ENCODE assay signal across 16 mouse cellular contexts in the genomic region with DNA sequence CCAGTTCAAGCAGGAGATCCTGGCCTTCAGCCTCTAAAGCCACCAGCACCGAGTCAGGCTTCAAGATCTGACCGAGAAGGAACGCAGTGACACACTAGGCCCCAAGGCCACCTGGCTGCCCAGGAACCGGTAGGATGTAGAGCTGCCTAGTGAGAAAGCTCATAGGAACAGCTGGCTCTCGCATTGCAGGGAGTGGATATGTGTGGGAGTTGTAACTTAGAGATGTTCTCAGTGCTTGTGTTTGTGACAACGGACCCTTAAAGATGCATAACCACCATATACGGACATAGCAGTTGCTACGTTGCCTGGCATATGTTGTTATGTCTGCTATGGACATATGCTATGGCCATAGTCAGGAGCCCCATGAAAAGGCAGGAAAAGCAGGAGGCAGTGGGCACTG. TPM values are rescaled to one million over a fixed set of nuclear protein-coding genes. Genes with fewer than 3 reads are reported as not detected.
"Had no signal": no experiment of that assay in that cellular context is flagged by ENCODE, and none has a peak within 500 bp of the region (broad histone marks: within the 10 kb centered on the region; RNA-seq: fewer than 3 reads in every experiment).

No protein-coding gene starts in this region.

- H3K27ac ChIP-seq: midbrain, embryonic 10.5 days; midbrain, embryonic 12.5 days; neural tube, embryonic 13.5 days; neural tube, embryonic 15.5 days had no signal

- ATAC-seq: midbrain, embryonic 16.5 days had no signal

- DNase-seq: midbrain, embryonic 14.5 days; retina, postnatal 1 day; right cerebral cortex, adult 18-20 months; right cerebral cortex, postnatal 25 days; right cerebral cortex, postnatal 4 days; spleen, adult 18-20 months; thymus, adult 2 months; thymus, postnatal 25 days; thymus, postnatal 4 days had no signal

- H3K9me3 ChIP-seq: midbrain, embryonic 10.5 days; midbrain, embryonic 12.5 days; neural tube, embryonic 13.5 days; neural tube, embryonic 15.5 days had no signal

- H3K9ac ChIP-seq: lung, embryonic 14.5 days; midbrain, embryonic 12.5 days; neural tube, embryonic 13.5 days; neural tube, embryonic 15.5 days had no signal

- H3K4me3 ChIP-seq: midbrain, embryonic 10.5 days; midbrain, embryonic 12.5 days; myocyte; neural tube, embryonic 13.5 days; neural tube, embryonic 15.5 days had no signal

- H3K36me3 ChIP-seq: midbrain, embryonic 10.5 days; midbrain, embryonic 12.5 days; neural tube, embryonic 13.5 days; neural tube, embryonic 15.5 days had no signal

- H3K4me2 ChIP-seq: lung, embryonic 14.5 days; midbrain, embryonic 12.5 days; neural tube, embryonic 13.5 days; neural tube, embryonic 15.5 days had no signal

RNA-seq across cellular contexts. Expression of gene Siglec1, which starts 27.9 kb away (rescaled TPM):
- polyA plus RNA-seq: myocyte had no signal
